Mouse (Mus musculus): ENCODE data around the gene Gm45213.

DNA sequence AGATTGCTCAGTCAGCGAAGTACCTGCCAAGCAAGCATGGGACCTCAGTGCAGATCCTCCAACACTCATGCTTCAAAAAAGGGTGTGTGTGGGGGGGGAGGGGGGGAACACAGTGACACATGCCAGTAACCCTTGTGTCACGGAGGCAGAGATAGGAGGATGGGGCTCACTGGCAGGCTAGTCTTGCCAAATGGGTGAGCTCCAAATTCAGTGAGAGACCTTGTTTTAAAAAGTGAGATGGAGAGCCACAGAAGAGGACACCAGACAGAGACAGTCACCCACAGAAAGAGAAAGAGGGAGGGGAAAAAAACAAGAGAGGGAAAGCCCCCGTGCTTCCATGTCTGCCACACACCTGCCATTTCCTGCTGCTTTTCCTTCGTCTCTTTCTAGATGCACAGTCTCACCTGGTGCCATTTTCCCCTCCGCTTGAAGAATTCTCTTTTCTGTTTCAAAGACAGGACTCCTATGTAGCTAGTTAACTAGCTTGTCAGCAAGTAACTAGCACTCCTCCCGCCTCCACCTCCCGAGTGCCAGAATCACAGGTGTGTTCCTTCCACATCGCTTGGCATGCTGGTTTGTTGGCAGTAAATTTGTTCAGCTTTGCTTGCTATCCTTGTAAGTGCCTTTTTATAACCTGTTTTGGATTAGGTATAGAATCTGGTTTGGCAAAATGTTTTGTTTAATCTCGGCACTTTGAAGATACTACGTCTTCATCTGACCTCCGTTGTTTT lies 35.1 kb upstream of the Gm45213 start:
- TF ChIP-seq CTCF (IDR thresholded peaks at IDR 0.05; ENCODE audit: low read depth) (no peak), EP300 (optimal IDR thresholded peaks at IDR 0.05) (no peak)
